In the genomic region with DNA sequence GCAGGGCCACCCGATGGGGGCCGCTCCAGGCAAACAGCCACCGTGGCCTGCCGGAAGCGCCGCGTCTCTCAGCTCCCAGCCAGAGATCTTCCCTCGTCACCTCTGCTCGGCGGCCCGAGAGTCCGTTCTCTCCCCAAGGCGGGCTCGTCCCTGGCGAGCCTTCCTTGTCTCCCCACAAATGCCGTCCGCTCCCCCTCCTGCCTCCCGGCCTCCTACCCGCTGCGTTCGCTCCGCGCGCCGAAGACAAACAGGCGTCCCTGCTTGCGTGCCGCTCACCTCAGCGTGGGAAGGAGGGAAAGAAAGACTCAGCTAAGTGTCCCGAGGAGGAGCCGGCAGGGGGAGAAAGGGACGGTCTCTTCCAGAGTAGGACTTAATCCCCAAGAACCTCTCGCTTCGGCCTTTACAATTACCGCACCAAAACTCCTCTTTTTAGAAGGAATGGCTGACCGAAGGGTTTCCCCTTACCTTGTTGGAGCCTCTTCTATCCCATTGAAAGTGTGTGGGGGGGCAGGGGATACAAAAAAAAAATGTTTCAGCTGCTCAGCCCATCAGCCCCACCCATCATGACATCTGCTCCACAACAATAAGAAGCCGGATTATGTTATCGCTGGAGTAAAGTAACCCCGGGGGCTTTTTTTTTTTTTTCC, we compare ENCODE assay signal across 8 mouse cellular contexts. TPM values are rescaled to one million over a fixed set of nuclear protein-coding genes. Genes with fewer than 3 reads are reported as not detected.
DNase-seq lines count a peak whose midpoint lies in the region; ATAC-seq and TF ChIP-seq lines count a peak whose summit lies in the region.

A gene (minus strand): TSS at position 499 of the 647 bp plus-strand sequence.

- H3K27ac ChIP-seq in kidney, embryonic 14.5 days (ENCODE audit: low read depth, low read length): peak within 1 kb of the TSS; percentile 96
- H3K27ac ChIP-seq in embryonic facial prominence, embryonic 14.5 days (replicated peaks; ENCODE audit: low read depth, low read length): peak within 1 kb of the TSS; percentile 99
- peak within 1 kb of the TSS; percentile 99 for H3K27ac ChIP-seq in heart, embryonic 16.5 days (ENCODE audit: low read length)
- H3K27ac ChIP-seq in neural tube, embryonic 14.5 days (ENCODE audit: low read depth, low read length): peak within 1 kb of the TSS; percentile 95

- peak within 1 kb of the TSS; percentile 74 for H3K4me3 ChIP-seq in kidney, embryonic 14.5 days (ENCODE audit: low read length)
- peak within 1 kb of the TSS; percentile 85 for H3K4me3 ChIP-seq in G1E (ENCODE audit: low read depth, low read length)
- H3K4me3 ChIP-seq in embryonic facial prominence, embryonic 14.5 days (ENCODE audit: low read depth, low read length): peak within 1 kb of the TSS; percentile 96
- H3K4me3 ChIP-seq in heart, embryonic 16.5 days (ENCODE audit: low read length): peak within 1 kb of the TSS; percentile 100
- peak within 1 kb of the TSS; percentile 87 for H3K4me3 ChIP-seq in neural tube, embryonic 14.5 days (ENCODE audit: low read depth, low read length)

- no peaks in the 10 kb centered on the region for H3K9me3 ChIP-seq in kidney, embryonic 14.5 days (ENCODE audit: control insufficient read depth, low read length)
- no peaks in the 10 kb centered on the region for H3K9me3 ChIP-seq in G1E (replicated peaks)
- no peaks in the 10 kb centered on the region for H3K9me3 ChIP-seq in embryonic facial prominence, embryonic 14.5 days (ENCODE audit: control insufficient read depth, low read length)
- H3K9me3 ChIP-seq in heart, embryonic 16.5 days (replicated peaks; ENCODE audit: control insufficient read depth, low read length): no peaks in the 10 kb centered on the region
- no peaks in the 10 kb centered on the region for H3K9me3 ChIP-seq in neural tube, embryonic 14.5 days (ENCODE audit: control insufficient read depth, low read length)

- peak within 1 kb of the TSS; percentile 55 for H3K4me2 ChIP-seq in kidney, embryonic 14.5 days (replicated peaks; ENCODE audit: low read depth, low read length)
- peak within 1 kb of the TSS; percentile 68 for H3K4me2 ChIP-seq in embryonic facial prominence, embryonic 14.5 days (ENCODE audit: low read depth, low read length)
- H3K4me2 ChIP-seq in heart, embryonic 16.5 days (ENCODE audit: low read depth, low read length): peak within 1 kb of the TSS; percentile 88
- H3K4me2 ChIP-seq in neural tube, embryonic 14.5 days (ENCODE audit: low read depth, low read length): peak within 1 kb of the TSS; percentile 74

- TF ChIP-seq CTCF in G1E (IDR thresholded peaks at IDR 0.05; ENCODE audit: low read depth, low read length): no peak

- no peak for DNase-seq in kidney, adult 18-20 months
- DNase-seq in G1E (ENCODE audit: low spot score): peak; percentile 39
- peak; percentile 58 for DNase-seq in embryonic facial prominence, embryonic 14.5 days (ENCODE audit: low spot score)
- no peak for DNase-seq in left cerebral cortex, postnatal 4 days
- no peak for DNase-seq in thymus, postnatal 4 days

- 0 out of 2 replicates have a peak, but pooled peaks cover 4% of the 10 kb centered on the region for H3K4me1 ChIP-seq in kidney, embryonic 14.5 days (ENCODE audit: control insufficient read depth, insufficient read depth, low read length)
- H3K4me1 ChIP-seq in G1E (ENCODE audit: insufficient read depth, low read depth, low read length): peaks cover 34% of the 10 kb centered on the region
- H3K4me1 ChIP-seq in embryonic facial prominence, embryonic 14.5 days (ENCODE audit: control insufficient read depth, insufficient read depth, low read length): peaks cover 4% of the 10 kb centered on the region; the same call in 1 of the 2 replicates
- peaks cover 19% of the 10 kb centered on the region for H3K4me1 ChIP-seq in heart, embryonic 16.5 days (ENCODE audit: control insufficient read depth, insufficient read depth, low read length)
- H3K4me1 ChIP-seq in neural tube, embryonic 14.5 days (ENCODE audit: control insufficient read depth, insufficient read depth, low read length): peaks cover 6% of the 10 kb centered on the region

- intact Hi-C loops in left cerebral cortex, postnatal 4 days (cut with DNase I): no loop called here

- H3K36me3 ChIP-seq in kidney, embryonic 14.5 days (ENCODE audit: control insufficient read depth, insufficient read depth, low read length): 0 out of 2 replicates have a peak, but pooled peaks cover 2% of the 10 kb centered on the region
- H3K36me3 ChIP-seq in G1E (replicated peaks): peaks cover 16% of the 10 kb centered on the region
- H3K36me3 ChIP-seq in embryonic facial prominence, embryonic 14.5 days (ENCODE audit: control insufficient read depth, insufficient read depth, low read length): peaks cover 3% of the 10 kb centered on the region; the same call in 1 of the 2 replicates
- H3K36me3 ChIP-seq in heart, embryonic 16.5 days (ENCODE audit: control insufficient read depth, insufficient read depth): no peaks in the 10 kb centered on the region; the same call in 1 of the 2 replicates
- H3K36me3 ChIP-seq in neural tube, embryonic 14.5 days (ENCODE audit: control insufficient read depth, insufficient read depth, low read length): no peaks in the 10 kb centered on the region

- WGBS in kidney, embryonic 14.5 days: under 1% methylated on average over 39 of the region's 39 CpGs
- WGBS in embryonic facial prominence, embryonic 14.5 days: 0% methylated on average over 39 of the region's 39 CpGs
- WGBS in heart, embryonic 16.5 days: 0% methylated on average over 39 of the region's 39 CpGs
- WGBS in neural tube, embryonic 14.5 days: 0% methylated on average over 39 of the region's 39 CpGs

- H3K9ac ChIP-seq in kidney, embryonic 14.5 days (ENCODE audit: low read depth, low read length): peak within 1 kb of the TSS; percentile 94
- H3K9ac ChIP-seq in embryonic facial prominence, embryonic 14.5 days (ENCODE audit: low read depth, low read length): peak within 1 kb of the TSS; percentile 98
- peak within 1 kb of the TSS; percentile 100 for H3K9ac ChIP-seq in heart, embryonic 16.5 days (ENCODE audit: low read length)
- peak within 1 kb of the TSS; percentile 94 for H3K9ac ChIP-seq in neural tube, embryonic 14.5 days (replicated peaks; ENCODE audit: low read depth, low read length)

- no peak; the same call in 1 of the 2 replicates for ATAC-seq in kidney, embryonic 14.5 days (ENCODE audit: low FRiP score, low TSS enrichment)
- peak; percentile 23; the same call in 1 of the 2 replicates for ATAC-seq in G1E (ENCODE audit: extremely low read depth, insufficient number of reproducible peaks, low FRiP score, poor library complexity, severe bottlenecking)
- peak; percentile 22 for ATAC-seq in embryonic facial prominence, embryonic 14.5 days (ENCODE audit: low read depth)
- peak; percentile 25 for ATAC-seq in heart, embryonic 16.5 days (replicated peaks; ENCODE audit: extremely low read depth, insufficient read depth, low FRiP score)
- no peak; the same call in 1 of the 2 replicates for ATAC-seq in neural tube, embryonic 14.5 days (ENCODE audit: low read depth)

- no peaks in the 10 kb centered on the region for H3K27me3 ChIP-seq in kidney, embryonic 14.5 days (ENCODE audit: control insufficient read depth, insufficient read depth, low read length)
- H3K27me3 ChIP-seq in G1E (ENCODE audit: insufficient read depth, low read length): no peaks in the 10 kb centered on the region
- no peaks in the 10 kb centered on the region for H3K27me3 ChIP-seq in embryonic facial prominence, embryonic 14.5 days (replicated peaks; ENCODE audit: control insufficient read depth, insufficient read depth, low read length)
- H3K27me3 ChIP-seq in heart, embryonic 16.5 days (ENCODE audit: control insufficient read depth, insufficient read depth, low read length): no peaks in the 10 kb centered on the region
- no peaks in the 10 kb centered on the region for H3K27me3 ChIP-seq in neural tube, embryonic 14.5 days (ENCODE audit: control insufficient read depth, insufficient read depth, low read length)

RNA-seq across cellular contexts. Expression of the gene that starts here (rescaled TPM):
- 57.9 and 85.8 TPM in 2 replicates for polyA plus RNA-seq in kidney, embryonic 14.5 days (2014; fragmentation: Nextera tagmentation; extraction: Ambion mirVana)
- total RNA-seq in G1E (2014; fragmentation: Nextera tagmentation) (566 and 620 TPM in 2 replicates), G1E (2017) (538 and 696 TPM in 2 replicates)
- polyA plus RNA-seq in G1E (2012): 104 and 111 TPM in 2 replicates
- polyA plus RNA-seq in embryonic facial prominence, embryonic 14.5 days (2014; fragmentation: Nextera tagmentation; extraction: Ambion mirVana): 79.4 and 80.8 TPM in 2 replicates
- 48.9 and 50.6 TPM in 2 replicates for polyA plus RNA-seq in heart, embryonic 16.5 days (2015; fragmentation: Nextera tagmentation; extraction: Ambion mirVana)
- 100 to 1,000 TPM; 218 to 235 TPM for total RNA-seq in left cerebral cortex, postnatal 4 days (2021)
- polyA plus RNA-seq in neural tube, embryonic 14.5 days (2014; fragmentation: Nextera tagmentation; extraction: Ambion mirVana): 67.4 and 70.8 TPM in 2 replicates

Comparison
In these comparisons a context has a peak if more than half of its experiments do, and no peak if none do; other contexts are left out.
1. ATAC-seq: peak in G1E (single experiment), embryonic facial prominence, embryonic 14.5 days (single experiment) and heart, embryonic 16.5 days (single experiment); none in kidney, embryonic 14.5 days (single experiment) and neural tube, embryonic 14.5 days (single experiment).
2. DNase-seq: peak in G1E (single experiment) and embryonic facial prominence, embryonic 14.5 days (single experiment); none in kidney, adult 18-20 months (single experiment), left cerebral cortex, postnatal 4 days (single experiment) and thymus, postnatal 4 days (single experiment).
3. Peak in every context shown above with its lines, with median percentiles within 50 percentile points of each other: H3K27ac ChIP-seq, H3K4me2 ChIP-seq, H3K4me3 ChIP-seq and H3K9ac ChIP-seq.